Mouse (Mus musculus): ENCODE data around the gene Sag. TPM values are rescaled to one million over a fixed set of nuclear protein-coding genes. Genes with fewer than 3 reads are reported as not detected.

Sag gene
- polyA plus RNA-seq (2015; fragmentation: Nextera tagmentation; extraction: Ambion mirVana): 0.53 and 0.57 TPM in 2 replicates

- Histone ChIP-seq H3K27me3 (ENCODE audit: control insufficient read depth, insufficient read depth, low read length) (no peaks in the 10 kb centered on the region), H3K27ac (replicated peaks) (no peak within 1 kb of the TSS), H3K4me1 (replicated peaks; ENCODE audit: control insufficient read depth, insufficient read depth) (no peaks in the 10 kb centered on the region), H3K4me2 (replicated peaks; ENCODE audit: low read depth) (no peak within 1 kb of the TSS), H3K36me3 (ENCODE audit: control insufficient read depth, insufficient read depth, low read length) (no peaks in the 10 kb centered on the region), H3K4me3 (ENCODE audit: low read depth, low read length) (no peak within 1 kb of the TSS), H3K9ac (ENCODE audit: low read length) (no peak within 1 kb of the TSS), H3K9me3 (ENCODE audit: control insufficient read depth, low read length) (no peaks in the 10 kb centered on the region)
- DNase-seq (ENCODE audit: low spot score) (no peak), ATAC-seq (ENCODE audit: low FRiP score, low TSS enrichment) (no peak)
- TF ChIP-seq EP300 (optimal IDR thresholded peaks at IDR 0.05) (no peak), CTCF (IDR thresholded peaks at IDR 0.05; ENCODE audit: low read depth) (no peak)
- WGBS: 50% methylated on average over 6 of the region's 6 CpGs
These were observed at the start of gene Sag for GRCm38 (mm10) chr1:87803576-87803975. Gene Sag, plus strand, starts transcription at chr1:87803680.

GRCm38 (mm10) chr1:87755641-87756470, 47.6 kb upstream of the Sag start, which contains the start of gene Atg16l1:
Gene Atg16l1, plus strand, starts transcription at chr1:87755870.
- Histone ChIP-seq H3K36me3 (ENCODE audit: control insufficient read depth, insufficient read depth, low read length) (peaks cover 4% of the 10 kb centered on the region; the same call in 1 of the 2 replicates), H3K9ac (ENCODE audit: low read length) (peak within 1 kb of the TSS; percentile 98), H3K9me3 (ENCODE audit: control insufficient read depth, low read length) (no peaks in the 10 kb centered on the region), H3K27me3 (ENCODE audit: control insufficient read depth, insufficient read depth, low read length) (no peaks in the 10 kb centered on the region), H3K4me1 (replicated peaks; ENCODE audit: control insufficient read depth, insufficient read depth) (no peaks in the 10 kb centered on the region), H3K4me2 (replicated peaks; ENCODE audit: low read depth) (peak within 1 kb of the TSS; percentile 59), H3K4me3 (ENCODE audit: low read depth, low read length) (peak within 1 kb of the TSS; percentile 98), H3K27ac (replicated peaks) (peak within 1 kb of the TSS; percentile 98)
- DNase-seq (ENCODE audit: low spot score) (peak; percentile 95), ATAC-seq (ENCODE audit: low FRiP score, low TSS enrichment) (peak; percentile 98)
- under 1% methylated on average over 78 of the region's 79 CpGs for WGBS
- TF ChIP-seq CTCF (IDR thresholded peaks at IDR 0.05; ENCODE audit: low read depth): peak; percentile 70
- TF ChIP-seq EP300 (optimal IDR thresholded peaks at IDR 0.05): peak; percentile 23

- Histone ChIP-seq H3K36me3 (ENCODE audit: control insufficient read depth, insufficient read depth, low read length) (peaks cover 41% of the 10 kb centered on the region), H3K9me3 (ENCODE audit: control insufficient read depth, low read length) (no peaks in the 10 kb centered on the region), H3K4me1 (replicated peaks; ENCODE audit: control insufficient read depth, insufficient read depth) (no peaks in the 10 kb centered on the region), H3K4me2 (replicated peaks; ENCODE audit: low read depth) (no peak overlapping the region), H3K4me3 (ENCODE audit: low read depth, low read length) (no peak overlapping the region), H3K27me3 (ENCODE audit: control insufficient read depth, insufficient read depth, low read length) (no peaks in the 10 kb centered on the region), H3K9ac (ENCODE audit: low read length) (no peak overlapping the region), H3K27ac (replicated peaks) (no peak overlapping the region)
- no peak for ATAC-seq (ENCODE audit: low FRiP score, low TSS enrichment)
- WGBS: 86% methylated on average over 3 of the region's 3 CpGs
- no peak for DNase-seq (ENCODE audit: low spot score)
- no peak for TF ChIP-seq EP300 (optimal IDR thresholded peaks at IDR 0.05)
- no peak for TF ChIP-seq CTCF (IDR thresholded peaks at IDR 0.05; ENCODE audit: low read depth)
These were observed 39.7 kb upstream of the Sag start for GRCm38 (mm10) chr1:87763821-87764220.

- no peak overlapping the region for H3K9ac ChIP-seq (ENCODE audit: low read length)
- H3K4me2 ChIP-seq (replicated peaks; ENCODE audit: low read depth): no peak overlapping the region
- TF ChIP-seq EP300 (optimal IDR thresholded peaks at IDR 0.05) (no peak), CTCF (IDR thresholded peaks at IDR 0.05; ENCODE audit: low read depth) (no peak)
- no peaks in the 10 kb centered on the region for H3K4me1 ChIP-seq (replicated peaks; ENCODE audit: control insufficient read depth, insufficient read depth)
- no peaks in the 10 kb centered on the region for H3K27me3 ChIP-seq (ENCODE audit: control insufficient read depth, insufficient read depth, low read length)
- DNase-seq (ENCODE audit: low spot score) (no peak), ATAC-seq (ENCODE audit: low FRiP score, low TSS enrichment) (no peak)
- H3K27ac ChIP-seq (replicated peaks): no peak overlapping the region
- H3K4me3 ChIP-seq (ENCODE audit: low read depth, low read length): no peak overlapping the region
- WGBS: 87% methylated on average over 2 of the region's 2 CpGs
- peaks cover 41% of the 10 kb centered on the region for H3K36me3 ChIP-seq (ENCODE audit: control insufficient read depth, insufficient read depth, low read length)
- no peaks in the 10 kb centered on the region for H3K9me3 ChIP-seq (ENCODE audit: control insufficient read depth, low read length)
These were observed 37.7 kb upstream of the Sag start for GRCm38 (mm10) chr1:87765741-87766140.

GRCm38 (mm10) chr1:87766233-87766632, 37.2 kb upstream of the Sag start:
- WGBS: 85% methylated on average over 3 of the region's 3 CpGs
- no peak for ATAC-seq (ENCODE audit: low FRiP score, low TSS enrichment)
- Histone ChIP-seq H3K36me3 (ENCODE audit: control insufficient read depth, insufficient read depth, low read length) (peaks cover 45% of the 10 kb centered on the region), H3K27ac (replicated peaks) (no peak overlapping the region), H3K4me3 (ENCODE audit: low read depth, low read length) (no peak overlapping the region), H3K9ac (ENCODE audit: low read length) (no peak overlapping the region), H3K27me3 (ENCODE audit: control insufficient read depth, insufficient read depth, low read length) (no peaks in the 10 kb centered on the region), H3K4me1 (replicated peaks; ENCODE audit: control insufficient read depth, insufficient read depth) (no peaks in the 10 kb centered on the region), H3K4me2 (replicated peaks; ENCODE audit: low read depth) (no peak overlapping the region), H3K9me3 (ENCODE audit: control insufficient read depth, low read length) (no peaks in the 10 kb centered on the region)
- DNase-seq (ENCODE audit: low spot score): peak; percentile 40
- no peak for TF ChIP-seq EP300 (optimal IDR thresholded peaks at IDR 0.05)
- TF ChIP-seq CTCF (IDR thresholded peaks at IDR 0.05; ENCODE audit: low read depth): peak; percentile 80

DNA sequence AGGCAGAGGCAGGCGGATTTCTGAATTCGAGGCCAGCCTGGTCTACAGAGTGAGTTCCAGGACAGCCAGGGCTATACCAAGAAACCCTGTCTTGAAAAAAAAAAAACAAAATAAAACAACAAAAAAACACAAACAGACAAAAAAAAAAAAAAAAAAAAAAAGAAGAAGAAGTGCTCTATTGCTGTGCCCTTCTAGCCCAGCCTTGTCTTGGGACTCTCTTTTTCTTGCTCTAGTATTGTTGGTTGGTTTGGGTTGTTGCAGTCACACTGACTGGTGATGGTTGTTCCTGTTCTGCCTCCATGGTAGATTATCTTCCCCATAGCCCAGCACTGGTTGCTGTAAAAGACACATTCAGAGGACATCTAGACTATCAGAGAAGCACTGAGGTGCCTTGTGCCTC, 34.2 kb upstream of the Sag start:
- Histone ChIP-seq H3K9me3 (ENCODE audit: control insufficient read depth, low read length) (no peaks in the 10 kb centered on the region), H3K4me3 (ENCODE audit: low read depth, low read length) (no peak overlapping the region), H3K27ac (replicated peaks) (no peak overlapping the region), H3K36me3 (ENCODE audit: control insufficient read depth, insufficient read depth, low read length) (peaks cover 45% of the 10 kb centered on the region), H3K4me1 (replicated peaks; ENCODE audit: control insufficient read depth, insufficient read depth) (no peaks in the 10 kb centered on the region), H3K9ac (ENCODE audit: low read length) (no peak overlapping the region), H3K27me3 (ENCODE audit: control insufficient read depth, insufficient read depth, low read length) (no peaks in the 10 kb centered on the region), H3K4me2 (replicated peaks; ENCODE audit: low read depth) (no peak overlapping the region)
- WGBS: 97% methylated on average over 2 of the region's 2 CpGs
- DNase-seq (ENCODE audit: low spot score): no peak
- no peak for TF ChIP-seq CTCF (IDR thresholded peaks at IDR 0.05; ENCODE audit: low read depth)
- TF ChIP-seq EP300 (optimal IDR thresholded peaks at IDR 0.05): no peak
- no peak for ATAC-seq (ENCODE audit: low FRiP score, low TSS enrichment)

All from stomach, postnatal 0 days (tissue).